Mouse (Mus musculus): ENCODE results near the gene Vdac1.

DNA sequence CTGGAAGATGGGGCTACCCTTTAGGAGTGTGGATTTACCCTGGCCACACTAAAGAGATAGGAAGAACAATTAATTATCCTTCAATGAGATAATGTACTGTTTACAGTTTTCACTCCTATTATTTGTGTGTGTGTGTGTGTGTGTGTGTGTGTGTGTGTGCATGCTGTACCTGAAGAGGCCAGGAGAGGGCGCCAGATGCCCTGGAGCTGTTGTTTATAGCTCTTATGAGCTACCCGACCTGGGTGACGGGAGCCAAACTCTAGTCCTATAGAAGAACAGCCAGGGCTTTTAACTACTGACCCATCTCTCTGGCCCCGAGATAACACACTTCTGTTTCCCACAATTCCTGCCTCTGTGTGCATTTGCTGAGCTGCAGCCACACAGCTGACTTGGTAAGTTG, 25.4 kb upstream of the Vdac1 start:
- TF ChIP-seq POLR2A (IDR thresholded peaks at IDR 0.05; ENCODE audit: borderline replicate concordance, low read depth, low read length), result no peak
- no peak for TF ChIP-seq CTCF (IDR thresholded peaks at IDR 0.05; ENCODE audit: low read depth, low read length)

Measured in bone marrow macrophage, adult 2 months (primary cell).